Mouse (Mus musculus): ENCODE data around the gene Cntn3. TPM values are rescaled to one million over a fixed set of nuclear protein-coding genes. Genes with fewer than 3 reads are reported as not detected.

The Cntn3 gene
- polyA plus RNA-seq, 1 experiment from 2014 or later: 0.05 TPM

- no peaks in the 10 kb centered on the region for H3K9me3 ChIP-seq (ENCODE audit: control insufficient read depth, low read length)
- H3K4me2 ChIP-seq (ENCODE audit: low read depth, severe bottlenecking): no peak overlapping the region
- no peak overlapping the region for H3K4me3 ChIP-seq (ENCODE audit: low read depth, low read length)
- no peaks in the 10 kb centered on the region for H3K36me3 ChIP-seq (ENCODE audit: control insufficient read depth, insufficient read depth, low read length)
- H3K27me3 ChIP-seq (ENCODE audit: control insufficient read depth, insufficient read depth, low read length): no peaks in the 10 kb centered on the region
- no peak overlapping the region for H3K27ac ChIP-seq (replicated peaks; ENCODE audit: low read depth, low read length)
- H3K9ac ChIP-seq (ENCODE audit: low read length): no peak overlapping the region
- DNase-seq (ENCODE audit: low spot score) (no peak), ATAC-seq (ENCODE audit: insufficient number of reproducible peaks, low FRiP score, low TSS enrichment, low read depth) (no peak)
- WGBS: 87% methylated on average over 1 of the region's 1 CpGs
- H3K4me1 ChIP-seq (ENCODE audit: control insufficient read depth, insufficient read depth, low read length): no peaks in the 10 kb centered on the region
Measured at GRCm38 (mm10) chr6:102231015-102231414, 341.9 kb downstream of the Cntn3 start.

- 69% methylated on average over 1 of the region's 1 CpGs for WGBS
- H3K9ac ChIP-seq (ENCODE audit: low read length): no peak overlapping the region
- no peaks in the 10 kb centered on the region for H3K9me3 ChIP-seq (ENCODE audit: control insufficient read depth, low read length)
- H3K27me3 ChIP-seq (ENCODE audit: control insufficient read depth, insufficient read depth, low read length): no peaks in the 10 kb centered on the region
- no peaks in the 10 kb centered on the region for H3K36me3 ChIP-seq (ENCODE audit: control insufficient read depth, insufficient read depth, low read length)
- H3K4me3 ChIP-seq (ENCODE audit: low read depth, low read length): no peak overlapping the region
- DNase-seq (ENCODE audit: low spot score): no peak
- ATAC-seq (ENCODE audit: insufficient number of reproducible peaks, low FRiP score, low TSS enrichment, low read depth): no peak
- no peak overlapping the region for H3K4me2 ChIP-seq (ENCODE audit: low read depth, severe bottlenecking)
- no peaks in the 10 kb centered on the region for H3K4me1 ChIP-seq (ENCODE audit: control insufficient read depth, insufficient read depth, low read length)
- H3K27ac ChIP-seq (replicated peaks; ENCODE audit: low read depth, low read length): no peak overlapping the region
Measured at GRCm38 (mm10) chr6:102186316-102186715, 386.6 kb downstream of the Cntn3 start.

- H3K27ac ChIP-seq (replicated peaks; ENCODE audit: low read depth, low read length): no peak overlapping the region
- no peak for DNase-seq (ENCODE audit: low spot score)
- H3K4me3 ChIP-seq (ENCODE audit: low read depth, low read length): no peak overlapping the region
Measured at GRCm38 (mm10) chr6:102170913-102171312, 402.0 kb downstream of the Cntn3 start.

GRCm38 (mm10) chr6:102161186-102161585 lies 411.7 kb downstream of the Cntn3 start:
- WGBS: 81% methylated on average over 3 of the region's 3 CpGs
- no peak overlapping the region for H3K27ac ChIP-seq (replicated peaks; ENCODE audit: low read depth, low read length)
- no peaks in the 10 kb centered on the region for H3K36me3 ChIP-seq (ENCODE audit: control insufficient read depth, insufficient read depth, low read length)
- H3K4me3 ChIP-seq (ENCODE audit: low read depth, low read length): no peak overlapping the region
- DNase-seq (ENCODE audit: low spot score): no peak
- no peak overlapping the region for H3K9ac ChIP-seq (ENCODE audit: low read length)
- H3K4me1 ChIP-seq (ENCODE audit: control insufficient read depth, insufficient read depth, low read length): no peaks in the 10 kb centered on the region
- no peaks in the 10 kb centered on the region for H3K9me3 ChIP-seq (ENCODE audit: control insufficient read depth, low read length)
- no peak for ATAC-seq (ENCODE audit: insufficient number of reproducible peaks, low FRiP score, low TSS enrichment, low read depth)
- H3K27me3 ChIP-seq (ENCODE audit: control insufficient read depth, insufficient read depth, low read length): no peaks in the 10 kb centered on the region
- no peak overlapping the region for H3K4me2 ChIP-seq (ENCODE audit: low read depth, severe bottlenecking)

More at GRCm38 (mm10) chr6:102170913-102171312, 402.0 kb downstream of the Cntn3 start:
- WGBS: 38% methylated on average over 6 of the region's 6 CpGs
- no peaks in the 10 kb centered on the region for H3K9me3 ChIP-seq (ENCODE audit: control insufficient read depth, low read length)
- no peaks in the 10 kb centered on the region for H3K4me1 ChIP-seq (ENCODE audit: control insufficient read depth, insufficient read depth, low read length)
- H3K9ac ChIP-seq (ENCODE audit: low read length): no peak overlapping the region
- ATAC-seq (ENCODE audit: insufficient number of reproducible peaks, low FRiP score, low TSS enrichment, low read depth): no peak
- H3K36me3 ChIP-seq (ENCODE audit: control insufficient read depth, insufficient read depth, low read length): no peaks in the 10 kb centered on the region
- H3K4me2 ChIP-seq (ENCODE audit: low read depth, severe bottlenecking): no peak overlapping the region
- no peaks in the 10 kb centered on the region for H3K27me3 ChIP-seq (ENCODE audit: control insufficient read depth, insufficient read depth, low read length)

GRCm38 (mm10) chr6:102121676-102122075 lies 451.2 kb downstream of the Cntn3 start:
- ATAC-seq (ENCODE audit: insufficient number of reproducible peaks, low FRiP score, low TSS enrichment, low read depth) (no peak), DNase-seq (ENCODE audit: low spot score) (no peak)
- no peaks in the 10 kb centered on the region for H3K36me3 ChIP-seq (ENCODE audit: control insufficient read depth, insufficient read depth, low read length)
- no peak overlapping the region for H3K27ac ChIP-seq (replicated peaks; ENCODE audit: low read depth, low read length)
- H3K4me1 ChIP-seq (ENCODE audit: control insufficient read depth, insufficient read depth, low read length): no peaks in the 10 kb centered on the region
- no peak overlapping the region for H3K4me3 ChIP-seq (ENCODE audit: low read depth, low read length)
- H3K9me3 ChIP-seq (ENCODE audit: control insufficient read depth, low read length): no peaks in the 10 kb centered on the region
- 88% methylated on average over 4 of the region's 4 CpGs for WGBS
- no peak overlapping the region for H3K4me2 ChIP-seq (ENCODE audit: low read depth, severe bottlenecking)
- H3K27me3 ChIP-seq (ENCODE audit: control insufficient read depth, insufficient read depth, low read length): no peaks in the 10 kb centered on the region
- no peak overlapping the region for H3K9ac ChIP-seq (ENCODE audit: low read length)

GRCm38 (mm10) chr6:102120003-102120402 lies 452.9 kb downstream of the Cntn3 start:
- Histone ChIP-seq H3K9me3 (ENCODE audit: control insufficient read depth, low read length) (no peaks in the 10 kb centered on the region), H3K27ac (replicated peaks; ENCODE audit: low read depth, low read length) (no peak overlapping the region), H3K9ac (ENCODE audit: low read length) (no peak overlapping the region), H3K4me1 (ENCODE audit: control insufficient read depth, insufficient read depth, low read length) (no peaks in the 10 kb centered on the region), H3K4me3 (ENCODE audit: low read depth, low read length) (no peak overlapping the region), H3K27me3 (ENCODE audit: control insufficient read depth, insufficient read depth, low read length) (no peaks in the 10 kb centered on the region), H3K4me2 (ENCODE audit: low read depth, severe bottlenecking) (no peak overlapping the region), H3K36me3 (ENCODE audit: control insufficient read depth, insufficient read depth, low read length) (no peaks in the 10 kb centered on the region)
- WGBS: 91% methylated on average over 2 of the region's 2 CpGs
- DNase-seq (ENCODE audit: low spot score): no peak
- ATAC-seq (ENCODE audit: insufficient number of reproducible peaks, low FRiP score, low TSS enrichment, low read depth): no peak

- 55% methylated on average over 2 of the region's 2 CpGs for WGBS
- H3K9me3 ChIP-seq (ENCODE audit: control insufficient read depth, low read length): no peaks in the 10 kb centered on the region
Measured at GRCm38 (mm10) chr6:102113629-102114028, 459.3 kb downstream of the Cntn3 start.

More at GRCm38 (mm10) chr6:102113629-102114028, 459.3 kb downstream of the Cntn3 start:
- ATAC-seq (ENCODE audit: insufficient number of reproducible peaks, low FRiP score, low TSS enrichment, low read depth): no peak
- Histone ChIP-seq H3K27me3 (ENCODE audit: control insufficient read depth, insufficient read depth, low read length) (no peaks in the 10 kb centered on the region), H3K4me3 (ENCODE audit: low read depth, low read length) (no peak overlapping the region), H3K4me1 (ENCODE audit: control insufficient read depth, insufficient read depth, low read length) (no peaks in the 10 kb centered on the region), H3K9ac (ENCODE audit: low read length) (no peak overlapping the region), H3K4me2 (ENCODE audit: low read depth, severe bottlenecking) (no peak overlapping the region), H3K36me3 (ENCODE audit: control insufficient read depth, insufficient read depth, low read length) (no peaks in the 10 kb centered on the region), H3K27ac (replicated peaks; ENCODE audit: low read depth, low read length) (no peak overlapping the region)
- no peak for DNase-seq (ENCODE audit: low spot score)

All from limb, embryonic 11.5 days (tissue).